Mouse (Mus musculus): Measurements from ENCODE around the gene Slc6a21.

- TF ChIP-seq CTCF (IDR thresholded peaks at IDR 0.05; ENCODE audit: borderline replicate concordance, extremely low read depth, insufficient read depth, insufficient read length) (no peak), POLR2A (IDR thresholded peaks at IDR 0.05; ENCODE audit: borderline replicate concordance, extremely low read depth, insufficient read depth, insufficient read length, poor library complexity, severe bottlenecking) (no peak)
Measured at GRCm38 (mm10) chr7:45273672-45274071, 3.6 kb upstream of the Slc6a21 start.

All from brain, embryonic 14.5 days (tissue).